Mouse (Mus musculus) hindbrain, embryonic 14.5 days (tissue): ENCODE measurements around the gene Cnksr3. TPM values are rescaled to one million over a fixed set of nuclear protein-coding genes. Genes with fewer than 3 reads are reported as not detected.

ENCODE experiments used
- ATAC-seq: fragments of 200-750 bp; cut with Nextera tagmentation; 2 replicates; pipeline ENCODE4 v1.8.0; 2017; ENCODE audit warnings: moderate number of reproducible peaks, mild to moderate bottlenecking, moderate TSS enrichment, moderate library complexity; ENCODE audit not compliant: low FRiP score
- DNase-seq: peaks from one replicate; pipeline ENCODE4 v3.0.0-alpha.2; 2015; ENCODE audit warnings: low spot score
- H3K27ac ChIP-seq: fragments of 300-500 bp; sonication (generic); 2 replicates; pipeline ENCODE4 v1.5.1; 2014; ENCODE audit warnings: mild to moderate bottlenecking, moderate library complexity
- H3K27me3 ChIP-seq: fragments of 300-500 bp; sonication (generic); 2 replicates; pipeline ENCODE4 v1.6.1; 2014; ENCODE audit warnings: mild to moderate bottlenecking, low read length, mixed read lengths; ENCODE audit not compliant: control insufficient read depth, insufficient read depth
- H3K36me3 ChIP-seq: fragments of 300-500 bp; sonication (generic); replicated peaks from 2 replicates; pipeline ENCODE4 v1.6.1; 2014; ENCODE audit not compliant: control insufficient read depth, insufficient read depth
- H3K4me1 ChIP-seq: fragments of 300-500 bp; sonication (generic); replicated peaks from 2 replicates; pipeline ENCODE4 v1.6.1; 2014; ENCODE audit warnings: antibody characterized with exemption, low read length, mixed read lengths; ENCODE audit not compliant: control insufficient read depth, insufficient read depth
- H3K4me2 ChIP-seq: fragments of 300-500 bp; sonication (generic); replicated peaks from 2 replicates; pipeline ENCODE4 v1.6.1; 2014; ENCODE audit warnings: mild to moderate bottlenecking, moderate library complexity
- H3K4me3 ChIP-seq: fragments of 300-500 bp; sonication (generic); replicated peaks from 2 replicates; pipeline ENCODE4 v1.5.1; 2014; ENCODE audit warnings: mild to moderate bottlenecking, low read length
- H3K9ac ChIP-seq: fragments of 300-500 bp; sonication (generic); 2 replicates; pipeline ENCODE4 v1.6.1; 2014
- H3K9me3 ChIP-seq: fragments of 300-500 bp; sonication (generic); 2 replicates; pipeline ENCODE4 v1.6.1; 2016; ENCODE audit warnings: low read length; ENCODE audit not compliant: control insufficient read depth
- WGBS: fragments of 180-500 bp; shearing (Covaris S2); extraction: QIAGEN DNeasy Blood & Tissue Kit; methylation state at CpG from one replicate; pipeline ENCODE4 v1.1.7; 2014; 5-methylcytosine and 5-hydroxymethylcytosine counted together
- polyA plus RNA-seq: library from polyadenylated mRNA; unstranded; fragments of >200 nt; fragmentation: Nextera tagmentation; extraction: Ambion mirVana; gene quantifications from 2 replicates; pipeline ENCODE4 v1.2.1, GENCODE M21; 2014

Cnksr3 gene
- polyA plus RNA-seq, 1 experiment from 2014 or later, result 3.0 TPM

DNA sequence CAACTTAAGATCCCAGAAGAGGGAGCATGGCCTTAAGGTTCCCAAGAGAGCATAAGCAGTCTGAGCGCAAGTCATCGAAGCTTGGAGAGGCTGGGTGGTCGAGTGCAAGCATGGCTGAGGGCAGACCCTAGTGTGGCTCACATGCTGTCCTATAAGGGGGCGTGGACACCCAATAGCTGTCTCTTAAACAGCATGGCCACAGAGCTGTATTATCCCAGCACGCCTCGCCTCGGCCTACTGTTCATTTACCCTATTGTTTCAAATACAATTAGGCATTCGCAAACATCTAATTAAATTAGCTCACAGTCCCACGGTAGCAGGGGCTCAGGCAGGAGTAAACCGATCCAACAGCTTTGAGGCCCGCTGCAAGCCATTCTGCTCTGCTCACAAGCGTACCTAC, 49.0 kb downstream of the Cnksr3 start:
- ATAC-seq, result no peak; the same call in 1 of the 2 replicates

DNA sequence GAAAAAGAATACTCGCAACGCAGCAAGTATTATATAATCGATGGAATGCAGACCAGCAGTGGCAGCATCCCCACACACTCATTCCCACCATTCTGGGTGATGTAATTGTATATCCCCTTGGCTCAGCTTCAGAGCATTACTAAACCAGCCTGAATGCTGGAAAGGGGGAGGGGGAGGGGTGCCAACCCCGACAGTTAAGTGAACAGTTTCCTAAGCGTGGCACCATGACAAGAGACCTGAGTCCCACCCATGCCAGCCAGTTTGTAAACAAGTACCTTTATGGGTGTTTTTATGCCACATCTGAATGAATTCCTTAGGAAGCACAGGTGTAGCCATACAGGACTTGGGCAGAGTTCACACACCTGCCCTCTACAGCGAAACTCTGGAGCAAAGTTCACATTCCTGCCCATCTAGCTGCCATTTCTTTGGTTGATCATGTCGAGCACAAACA, 53.0 kb downstream of the Cnksr3 start:
- DNase-seq, result peak; percentile 70
- no peaks in the 10 kb centered on the region for H3K9me3 ChIP-seq
- H3K9ac ChIP-seq, result peak overlapping the region; percentile 37
- H3K27ac ChIP-seq, result peak overlapping the region; percentile 72
- WGBS, result 36% methylated on average over 7 of the region's 7 CpGs
- H3K27me3 ChIP-seq, result no peaks in the 10 kb centered on the region
- peak overlapping the region; percentile 48 for H3K4me2 ChIP-seq
- H3K36me3 ChIP-seq, result no peaks in the 10 kb centered on the region
- peak overlapping the region; percentile 8; the same call in 1 of the 2 replicates for H3K4me3 ChIP-seq
- ATAC-seq, result peak; percentile 84
- peaks cover 18% of the 10 kb centered on the region for H3K4me1 ChIP-seq

More for the DNA sequence above, 49.0 kb downstream of the Cnksr3 start:
- H3K36me3 ChIP-seq, result no peaks in the 10 kb centered on the region
- no peak overlapping the region for H3K27ac ChIP-seq
- H3K4me3 ChIP-seq, result no peak overlapping the region
- H3K4me1 ChIP-seq, result peaks cover 16% of the 10 kb centered on the region
- no peaks in the 10 kb centered on the region for H3K27me3 ChIP-seq
- H3K9me3 ChIP-seq, result no peaks in the 10 kb centered on the region
- no peak overlapping the region for H3K9ac ChIP-seq
- H3K4me2 ChIP-seq, result no peak overlapping the region
- 50% methylated on average over 12 of the region's 12 CpGs for WGBS
- DNase-seq, result no peak

DNA sequence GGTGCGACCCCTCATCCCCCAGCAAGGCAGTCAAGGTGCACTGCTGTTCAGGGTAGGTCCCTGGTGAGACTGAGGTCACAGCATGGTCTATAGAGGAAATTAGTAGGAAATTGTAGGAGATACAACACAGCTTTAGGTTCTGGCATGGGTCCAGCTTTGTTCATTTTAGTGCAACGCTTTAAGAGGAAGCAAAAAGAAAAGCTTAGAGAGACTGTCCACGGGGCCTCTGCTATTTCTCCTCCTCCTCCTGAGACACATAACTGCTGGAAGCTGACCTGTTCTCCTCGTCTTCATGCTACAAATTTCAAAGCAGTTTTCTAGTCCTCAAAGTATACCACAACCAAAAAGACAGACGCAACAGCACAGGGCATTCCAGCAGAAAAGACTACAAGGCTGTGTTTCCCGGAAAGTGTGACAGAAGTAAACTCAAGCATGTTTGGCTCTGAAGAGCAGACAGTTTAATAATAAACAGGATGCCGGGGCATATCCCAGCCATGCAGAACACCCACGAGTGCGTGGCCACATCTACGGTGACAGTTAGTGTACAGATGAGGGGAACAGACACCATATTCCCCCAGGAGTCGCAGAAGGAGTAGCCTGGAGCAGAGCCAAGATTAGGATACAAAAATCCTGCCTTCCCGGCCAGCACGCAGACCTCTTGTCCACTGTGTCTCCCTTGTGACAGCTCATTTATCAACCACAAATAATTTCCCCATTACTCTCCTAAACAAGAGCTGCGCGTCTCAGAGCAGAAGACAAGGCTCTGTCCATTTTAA, 53.6 kb downstream of the Cnksr3 start:
- no peaks in the 10 kb centered on the region for H3K27me3 ChIP-seq
- peak overlapping the region; percentile 48 for H3K4me2 ChIP-seq
- ATAC-seq (peak; percentile 66), DNase-seq (peak; percentile 60)
- H3K4me1 ChIP-seq, result peaks cover 18% of the 10 kb centered on the region
- WGBS, result 17% methylated on average over 15 of the region's 15 CpGs
- H3K27ac ChIP-seq, result peak overlapping the region; percentile 72
- peak overlapping the region; percentile 8; the same call in 1 of the 2 replicates for H3K4me3 ChIP-seq
- H3K9me3 ChIP-seq, result no peaks in the 10 kb centered on the region
- H3K36me3 ChIP-seq, result no peaks in the 10 kb centered on the region
- H3K9ac ChIP-seq, result peak overlapping the region; percentile 37

DNA sequence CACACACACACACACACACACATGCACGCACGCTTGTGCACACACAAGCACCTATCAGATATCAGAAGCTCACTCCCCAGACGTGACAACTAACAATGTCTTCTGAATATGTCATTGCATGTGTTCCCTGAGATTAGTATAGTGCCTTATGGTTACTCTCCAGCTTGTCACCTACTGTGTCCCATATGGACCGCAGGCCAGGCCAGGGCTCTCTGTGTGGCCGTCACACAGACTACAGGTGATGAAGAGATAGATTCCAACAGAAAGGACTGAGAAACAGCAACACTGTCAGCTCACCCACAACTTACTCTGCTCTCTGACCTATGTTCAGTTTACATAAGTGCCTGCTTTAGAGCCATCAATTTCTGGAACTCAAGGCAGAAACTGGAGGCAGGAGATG, 57.2 kb downstream of the Cnksr3 start:
- H3K9me3 ChIP-seq, result no peaks in the 10 kb centered on the region
- no peak overlapping the region for H3K9ac ChIP-seq
- no peak overlapping the region for H3K4me2 ChIP-seq
- H3K4me3 ChIP-seq, result no peak overlapping the region
- ATAC-seq (no peak), DNase-seq (no peak)
- no peaks in the 10 kb centered on the region for H3K36me3 ChIP-seq
- no peaks in the 10 kb centered on the region for H3K27me3 ChIP-seq
- peaks cover 18% of the 10 kb centered on the region for H3K4me1 ChIP-seq
- no peak overlapping the region for H3K27ac ChIP-seq
- WGBS, result 95% methylated on average over 5 of the region's 5 CpGs

DNA sequence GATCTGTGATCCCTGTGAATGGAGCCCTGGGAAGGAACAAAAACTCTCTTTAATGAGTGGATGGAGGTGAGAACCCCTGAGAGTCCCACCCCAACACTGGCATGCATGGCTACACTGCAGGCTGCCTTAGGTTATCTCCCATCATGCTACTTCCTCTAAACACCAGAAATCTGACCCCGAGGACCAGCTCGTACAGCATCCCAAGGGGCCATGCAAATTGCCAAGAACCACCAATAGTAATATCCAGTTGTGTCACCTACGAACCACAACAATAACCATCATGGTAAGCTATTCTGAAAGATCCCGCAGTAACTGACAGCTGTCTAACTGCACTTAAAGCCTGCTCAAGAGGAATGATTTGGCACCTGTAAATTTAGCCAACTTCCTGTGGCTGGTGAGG, 59.1 kb downstream of the Cnksr3 start:
- H3K4me2 ChIP-seq, result no peak overlapping the region
- H3K36me3 ChIP-seq, result no peaks in the 10 kb centered on the region
- no peak overlapping the region for H3K4me3 ChIP-seq
- DNase-seq (no peak), ATAC-seq (no peak)
- no peak overlapping the region for H3K9ac ChIP-seq
- H3K4me1 ChIP-seq, result 0 out of 2 replicates have a peak, but pooled peaks cover under 1% of the 10 kb centered on the region
- 88% methylated on average over 4 of the region's 4 CpGs for WGBS
- H3K9me3 ChIP-seq, result no peaks in the 10 kb centered on the region
- no peaks in the 10 kb centered on the region for H3K27me3 ChIP-seq
- no peak overlapping the region for H3K27ac ChIP-seq

DNA sequence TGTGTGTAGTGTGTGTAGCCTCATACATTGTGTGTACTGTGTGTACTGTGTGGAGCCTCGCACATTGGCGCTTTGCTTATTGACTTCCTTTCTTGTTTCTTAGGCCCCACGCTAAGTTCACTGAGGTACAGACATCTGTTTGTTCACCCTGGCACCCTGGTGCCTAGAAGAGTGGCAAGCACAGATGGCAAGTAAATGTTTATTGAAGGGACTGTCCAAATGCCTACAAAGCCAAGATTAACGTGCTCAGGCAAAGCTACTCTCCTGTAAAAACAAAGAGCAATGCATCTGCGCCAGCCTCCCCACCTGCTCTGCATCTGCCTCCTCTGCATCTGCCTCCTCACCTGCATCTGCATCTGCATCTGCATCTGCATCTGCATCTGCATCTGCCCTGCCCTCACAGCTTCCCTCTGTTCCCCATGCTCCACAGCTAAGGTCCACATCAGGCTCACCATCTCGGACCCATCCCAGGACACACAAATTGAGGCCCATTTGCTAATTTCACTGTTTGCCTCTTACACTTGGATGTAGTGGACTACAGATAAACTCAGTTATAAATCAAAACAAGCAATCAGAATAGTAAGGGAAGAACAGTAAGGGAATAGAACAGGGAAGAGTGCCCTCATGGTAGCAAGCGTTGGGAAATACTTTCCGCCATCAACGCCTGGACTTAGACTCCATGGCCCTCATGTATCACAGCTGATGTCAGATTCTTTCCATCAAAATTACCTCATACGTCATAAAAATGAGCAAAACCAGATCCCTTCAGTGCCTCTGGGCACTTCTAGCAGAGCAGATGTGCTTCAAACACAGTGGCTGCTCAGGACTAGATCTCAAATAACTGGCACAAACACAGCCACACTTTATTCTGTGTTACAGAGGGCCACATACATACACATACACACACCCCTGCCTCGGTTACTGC, 62.1 kb downstream of the Cnksr3 start:
- Histone ChIP-seq H3K9me3 (no peaks in the 10 kb centered on the region), H3K27me3 (no peaks in the 10 kb centered on the region), H3K4me1 (no peaks in the 10 kb centered on the region), H3K36me3 (no peaks in the 10 kb centered on the region), H3K27ac (no peak overlapping the region), H3K4me3 (no peak overlapping the region), H3K4me2 (no peak overlapping the region), H3K9ac (no peak overlapping the region)
- 83% methylated on average over 11 of the region's 11 CpGs for WGBS
- ATAC-seq (no peak), DNase-seq (no peak)

DNA sequence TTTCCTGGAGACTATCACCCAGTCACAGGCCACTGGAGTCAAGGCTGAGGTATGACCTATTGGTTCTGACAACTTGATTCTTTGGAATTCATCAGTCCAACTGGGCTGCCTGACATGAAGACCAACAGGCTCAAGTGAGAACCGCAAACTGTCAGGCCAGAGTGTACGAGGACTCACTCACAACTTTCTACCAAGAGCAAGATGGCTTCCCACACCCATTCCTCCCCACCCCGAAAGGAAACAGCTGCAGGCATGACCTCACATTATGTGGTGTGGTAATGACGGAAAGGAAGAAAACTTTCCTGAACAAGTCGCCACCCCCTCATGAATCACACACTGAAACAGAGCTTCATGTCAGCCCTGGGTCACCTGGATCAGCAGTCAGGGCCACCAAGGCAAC, 66.4 kb downstream of the Cnksr3 start:
- ATAC-seq, result no peak
- Histone ChIP-seq H3K4me2 (no peak overlapping the region), H3K27me3 (no peaks in the 10 kb centered on the region), H3K4me3 (no peak overlapping the region), H3K4me1 (no peaks in the 10 kb centered on the region), H3K27ac (no peak overlapping the region), H3K36me3 (no peaks in the 10 kb centered on the region), H3K9me3 (no peaks in the 10 kb centered on the region), H3K9ac (no peak overlapping the region)
- no peak for DNase-seq
- WGBS, result 82% methylated on average over 5 of the region's 5 CpGs

DNA sequence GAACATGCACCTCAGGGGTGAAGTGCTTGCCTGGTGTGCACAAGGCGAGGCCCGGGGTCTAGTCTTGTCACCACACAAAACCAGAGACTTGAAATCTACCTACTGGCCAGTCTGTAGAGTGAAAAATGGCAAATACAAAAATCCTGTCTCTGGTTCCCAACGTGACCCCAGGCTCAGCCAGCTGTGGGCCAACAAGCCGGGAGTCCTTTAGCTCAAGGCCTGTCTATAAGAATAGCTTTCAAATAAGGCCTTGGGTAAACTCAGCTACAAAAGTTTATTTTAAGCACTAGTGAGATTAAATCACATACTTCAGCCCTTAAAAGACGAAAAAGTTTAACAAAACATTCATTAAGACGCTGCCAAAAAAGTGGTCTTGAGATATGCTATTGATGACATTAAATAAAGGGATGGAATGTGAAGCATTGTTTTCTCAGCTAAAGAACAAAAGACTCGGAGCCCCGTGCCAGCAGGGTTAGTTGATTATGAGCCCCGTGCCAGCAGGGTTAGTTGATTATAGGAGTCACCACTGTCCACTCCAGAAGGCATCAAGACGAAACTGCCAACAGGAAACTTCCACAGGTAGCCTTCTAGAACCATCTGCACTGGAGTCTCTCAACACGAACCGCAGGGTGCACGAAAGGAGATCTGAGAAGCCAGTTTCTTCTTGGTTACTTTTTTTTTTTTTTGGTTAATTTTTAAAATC, 67.8 kb downstream of the Cnksr3 start:
- 62% methylated on average over 13 of the region's 13 CpGs for WGBS
- Histone ChIP-seq H3K4me2 (no peak overlapping the region), H3K9ac (no peak overlapping the region), H3K27ac (no peak overlapping the region), H3K36me3 (no peaks in the 10 kb centered on the region), H3K4me3 (no peak overlapping the region), H3K27me3 (no peaks in the 10 kb centered on the region), H3K9me3 (no peaks in the 10 kb centered on the region), H3K4me1 (no peaks in the 10 kb centered on the region)
- DNase-seq (no peak), ATAC-seq (no peak)

DNA sequence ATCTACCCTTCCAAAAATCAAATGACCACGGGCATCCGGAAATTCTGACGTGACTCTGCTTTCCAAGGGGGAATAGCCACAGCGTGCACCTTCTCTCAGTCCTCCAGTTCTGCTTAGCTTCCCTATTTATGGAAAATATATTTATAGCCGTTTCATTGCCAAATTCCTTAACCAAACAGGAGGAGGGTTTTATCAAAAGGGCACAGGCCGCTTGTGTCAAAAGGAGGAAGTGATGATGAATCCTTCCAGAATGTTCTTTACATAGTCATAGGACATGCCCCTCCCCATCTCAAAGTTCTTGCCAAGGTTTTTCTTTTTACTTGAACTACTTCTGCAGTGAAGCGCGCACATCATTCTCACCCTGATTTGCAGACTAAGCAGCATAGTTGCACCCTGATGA, 69.8 kb downstream of the Cnksr3 start:
- Histone ChIP-seq H3K9me3 (no peaks in the 10 kb centered on the region), H3K27me3 (no peaks in the 10 kb centered on the region), H3K4me2 (no peak overlapping the region), H3K9ac (no peak overlapping the region), H3K4me3 (no peak overlapping the region), H3K36me3 (0 out of 2 replicates have a peak, but pooled peaks cover 3% of the 10 kb centered on the region), H3K4me1 (0 out of 2 replicates have a peak, but pooled peaks cover 7% of the 10 kb centered on the region), H3K27ac (no peak overlapping the region)
- no peak for DNase-seq
- no peak for ATAC-seq
- WGBS, result 96% methylated on average over 8 of the region's 8 CpGs
